Mouse (Mus musculus) cerebellum, postnatal 14 days (tissue): Measurements from ENCODE around the gene Cxcl10.
"Not testable (repeated sequence)": the region's sequence is repeated elsewhere in the genome, so short reads cannot be mapped to it uniquely, and the experiment has no call there.

Experiments used
- DNase-seq, 2 experiments: peaks; one replicate each; pipeline ENCODE4 v3.0.0; 2021; ENCODE audit warnings: mixed read lengths in 2 of 2

The Cxcl10 gene

GRCm38 (mm10) chr5:92368392-92368791 is 19.7 kb upstream of the Cxcl10 start:
- peak; percentile 47 to 61 for DNase-seq

GRCm38 (mm10) chr5:92366565-92366964 is 17.9 kb upstream of the Cxcl10 start:
- peak in 1 of 2 experiments; percentile 8 for DNase-seq

- DNase-seq: peak; percentile 47
Measured at GRCm38 (mm10) chr5:92365146-92365705, 16.5 kb upstream of the Cxcl10 start.

GRCm38 (mm10) chr5:92364011-92364410 is 15.3 kb upstream of the Cxcl10 start:
- no peak for DNase-seq

GRCm38 (mm10) chr5:92363179-92363578 is 14.5 kb upstream of the Cxcl10 start:
- peak in 1 of 2 experiments; percentile 10 for DNase-seq

DNA sequence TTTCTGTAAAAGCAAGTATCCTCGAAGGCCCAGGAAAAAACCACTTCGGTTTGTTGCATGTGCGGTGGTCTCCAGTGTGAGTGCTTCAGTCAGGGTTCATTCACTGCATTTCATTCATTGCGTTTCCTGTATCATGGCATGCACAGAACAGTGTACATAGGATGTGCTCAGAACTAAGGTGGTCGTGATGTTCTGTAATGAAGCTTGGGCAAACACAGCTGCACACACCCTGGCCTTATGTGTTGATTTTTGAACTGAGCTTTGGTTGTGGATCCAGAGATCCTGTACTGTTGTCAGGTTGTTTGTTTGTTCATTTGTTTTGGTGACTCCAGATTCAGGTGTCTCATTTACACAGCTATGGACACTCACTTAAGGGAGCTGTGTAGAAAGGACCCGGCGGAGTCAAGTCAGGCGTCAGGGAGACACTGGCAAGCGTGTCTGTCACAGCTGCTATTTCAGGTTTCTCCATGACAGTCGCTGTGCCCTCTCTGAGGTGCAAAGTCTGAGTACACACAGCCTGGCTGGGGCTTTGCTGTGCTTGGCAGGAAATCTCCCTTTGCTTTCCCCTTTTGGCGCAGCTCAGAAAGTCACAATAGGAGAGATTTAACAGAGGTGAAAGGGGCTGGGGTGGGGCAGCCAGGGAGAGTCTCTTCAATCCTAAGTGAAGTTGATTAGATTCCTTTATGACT is 10.2 kb upstream of the Cxcl10 start:
- peak in 1 of 2 experiments; percentile 31 for DNase-seq

DNA sequence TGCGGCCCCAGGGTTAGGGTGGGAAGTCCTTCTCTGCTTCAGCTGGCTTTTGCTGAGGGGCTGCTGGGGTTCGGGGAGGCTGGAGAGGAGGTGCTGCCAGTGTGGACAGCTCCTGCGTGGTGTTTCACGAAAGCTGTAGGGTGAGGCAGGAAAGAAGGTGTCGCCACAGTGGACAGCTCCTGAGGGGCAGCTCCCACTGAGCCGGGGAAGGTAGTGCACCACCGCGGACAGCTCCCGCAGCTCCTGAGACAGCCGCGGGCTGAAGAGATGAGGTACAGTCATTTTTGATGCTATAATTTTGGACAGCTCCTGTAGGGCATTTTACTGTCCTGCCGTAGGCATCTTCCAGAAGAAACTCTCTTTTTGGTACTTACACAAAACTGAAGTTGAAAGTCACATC is 9.3 kb upstream of the Cxcl10 start:
- DNase-seq: no peak

GRCm38 (mm10) chr5:92353517-92353916 is 4.8 kb upstream of the Cxcl10 start:
- no peak for DNase-seq

- not testable (repeated sequence) for DNase-seq
Measured at GRCm38 (mm10) chr5:92352716-92353115, 4.0 kb upstream of the Cxcl10 start.

DNA sequence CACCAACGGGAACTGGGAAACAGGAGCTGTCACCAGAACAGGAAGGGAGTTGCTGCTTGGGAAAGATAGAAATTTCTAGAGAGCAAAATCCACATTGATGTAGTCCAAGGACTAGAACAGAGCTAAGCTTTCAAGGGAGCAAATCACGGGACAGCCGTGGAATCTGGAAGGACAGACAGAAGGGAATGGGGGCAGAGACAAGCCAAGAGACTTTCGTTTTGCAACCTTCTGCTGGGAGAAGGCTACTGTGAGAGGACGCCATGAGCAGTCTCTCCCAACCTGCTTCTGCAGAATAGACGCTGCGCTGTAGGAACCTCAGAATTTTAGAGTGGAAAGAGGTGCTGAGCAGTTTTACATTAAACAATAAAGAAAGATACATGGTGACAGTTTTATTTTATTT is 1.0 kb upstream of the Cxcl10 start:
- no peak for DNase-seq

DNA sequence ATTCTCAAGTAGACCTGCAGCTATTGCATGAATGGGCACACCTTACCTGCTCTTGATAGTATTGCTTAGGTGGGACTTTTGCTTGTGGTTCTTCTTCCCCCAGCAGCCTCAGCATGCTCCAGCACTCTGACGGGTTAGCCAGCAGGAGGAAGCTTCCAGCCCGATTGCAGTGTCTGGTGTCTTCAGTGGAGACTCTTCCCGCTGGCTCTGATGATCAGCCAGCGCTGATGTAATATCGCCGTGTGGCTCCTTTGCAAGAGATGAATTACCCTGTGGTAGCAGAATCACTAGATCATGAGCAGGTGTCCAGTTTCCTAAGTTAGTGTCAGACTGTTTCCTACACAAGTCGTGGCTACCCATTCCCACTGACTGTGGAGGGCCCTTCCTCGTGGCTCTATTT is 3.7 kb downstream of the Cxcl10 start:
- DNase-seq: no peak

GRCm38 (mm10) chr5:92340606-92341005 is 8.1 kb downstream of the Cxcl10 start:
- DNase-seq: no peak

GRCm38 (mm10) chr5:92336743-92337142 is 11.9 kb downstream of the Cxcl10 start:
- DNase-seq: no peak

DNA sequence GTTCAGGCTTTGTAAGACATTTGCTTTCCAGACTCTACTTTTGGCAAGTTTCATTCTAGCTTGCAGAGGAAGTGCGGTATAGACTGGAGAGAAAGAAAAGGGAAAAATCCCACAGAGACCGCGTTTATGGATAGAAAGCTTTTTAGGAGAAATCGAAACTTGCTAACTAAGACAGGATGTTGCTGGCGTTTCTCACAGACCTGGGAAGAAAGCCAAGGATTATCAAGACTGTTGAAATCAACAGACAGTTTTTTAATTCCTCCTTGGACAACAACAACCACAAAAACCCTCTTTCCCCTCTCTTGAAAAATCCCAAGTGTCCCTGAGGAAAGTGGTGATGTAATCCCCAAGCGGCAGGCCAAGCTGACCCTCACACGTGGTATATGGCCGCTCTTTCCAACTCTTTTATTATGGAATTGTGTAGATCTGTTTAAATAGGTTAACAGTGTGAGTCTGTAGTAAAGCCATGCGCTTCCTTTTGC is 16.3 kb downstream of the Cxcl10 start:
- DNase-seq: no peak

DNA sequence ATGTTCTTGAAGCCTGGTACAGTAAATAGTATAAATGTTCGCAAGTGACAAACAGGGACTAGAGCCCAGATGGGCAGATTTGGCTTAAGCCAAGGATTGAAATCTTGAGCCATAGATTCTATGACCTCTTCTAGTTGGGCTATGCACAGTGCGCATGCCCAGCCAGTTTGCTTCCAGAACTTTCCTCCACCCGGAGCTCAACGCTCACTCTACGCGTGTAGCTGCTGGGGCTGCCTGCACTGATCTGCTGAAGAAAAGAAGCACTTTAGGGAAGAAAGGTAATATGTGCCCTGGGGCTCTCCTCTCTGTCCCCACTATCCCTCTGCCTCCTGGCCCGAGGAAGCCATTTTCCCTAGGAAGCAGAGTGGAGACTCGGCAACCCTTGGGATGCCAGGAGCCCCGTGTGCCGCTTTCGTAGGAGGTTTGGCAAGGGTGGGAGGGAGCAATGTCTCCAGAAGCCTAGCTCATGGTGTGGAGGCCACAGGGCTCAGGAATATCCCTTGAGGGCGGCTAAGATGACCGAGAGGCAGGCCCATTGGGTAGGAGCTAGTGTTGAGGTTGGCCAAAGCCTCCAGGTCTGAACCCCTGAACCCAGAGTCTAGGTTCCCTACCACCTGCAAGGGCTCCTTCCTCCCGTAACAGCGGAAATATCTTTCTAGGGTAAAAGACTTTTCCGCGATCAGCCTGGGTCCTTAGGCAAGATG is 16.9 kb downstream of the Cxcl10 start, which contains the start of gene Art3:
Gene Art3, plus strand, starts transcription at position 193 of the 704 bp plus-strand sequence.
- no peak for DNase-seq

- DNase-seq: no peak
Measured at GRCm38 (mm10) chr5:92331122-92331521, 17.6 kb downstream of the Cxcl10 start.

DNA sequence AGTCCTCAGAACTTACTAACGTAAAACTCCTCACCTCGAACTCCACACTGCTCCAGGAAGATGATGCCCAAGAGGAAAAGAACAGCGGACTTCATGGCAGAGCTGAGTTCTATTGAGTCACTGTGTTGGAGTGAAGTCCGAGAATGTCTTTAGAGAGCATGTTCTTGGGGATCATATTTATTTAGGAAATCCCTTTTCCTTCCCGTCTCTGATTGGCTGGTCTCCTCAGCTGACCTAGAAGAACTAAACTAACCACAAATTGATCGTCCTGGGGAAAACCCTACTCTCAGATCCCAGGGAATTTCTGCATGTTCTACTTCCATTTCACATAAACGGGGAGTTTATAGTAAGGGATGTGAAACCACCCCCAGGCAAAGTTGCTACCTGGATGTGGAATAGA is 20.8 kb downstream of the Cxcl10 start, which contains the start of gene Cxcl9:
Gene Cxcl9, minus strand, starts transcription at position 151 of the 400 bp plus-strand sequence.
- DNase-seq: no peak

DNA sequence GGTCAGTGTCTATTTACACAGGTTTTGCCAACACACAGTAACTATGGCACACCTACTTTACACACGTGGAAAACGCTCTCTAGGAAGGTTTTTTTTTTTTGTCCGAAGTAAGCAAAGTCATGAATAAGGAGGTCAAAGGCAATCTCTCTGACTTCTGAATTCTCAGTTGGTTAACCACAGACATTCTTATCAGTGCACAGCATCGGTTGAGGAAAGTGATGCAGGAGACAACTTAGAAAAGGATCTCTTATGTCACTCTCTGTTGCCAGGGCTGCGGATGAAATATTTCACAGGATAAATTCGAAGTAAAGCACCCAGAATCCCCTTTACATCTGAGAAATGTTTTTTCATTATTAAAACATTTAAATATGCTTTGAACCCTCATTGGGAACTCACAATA is 21.3 kb downstream of the Cxcl10 start:
- no peak for DNase-seq

DNA sequence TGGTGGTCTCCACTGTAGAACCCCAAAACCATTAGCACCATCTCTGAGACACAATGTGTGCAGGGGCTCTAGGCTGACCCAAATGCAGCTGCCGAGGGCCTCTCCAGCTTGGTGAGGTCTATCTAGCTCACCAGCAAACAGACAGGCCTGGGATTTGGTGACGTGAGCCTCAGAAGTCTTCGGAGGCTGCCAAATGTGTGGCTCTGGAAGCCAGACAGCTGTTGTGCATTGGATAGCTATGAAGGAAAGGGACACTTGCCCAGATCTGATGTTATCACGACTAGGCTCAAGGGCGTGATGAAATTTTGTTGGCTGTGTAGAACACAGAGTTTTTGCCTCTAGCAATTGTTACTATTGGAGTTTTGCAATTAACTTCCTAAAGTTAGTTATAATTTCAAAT is 25.4 kb downstream of the Cxcl10 start:
- DNase-seq: no peak

- no peak for DNase-seq
Measured at GRCm38 (mm10) chr5:92322612-92323011, 26.1 kb downstream of the Cxcl10 start.

DNA sequence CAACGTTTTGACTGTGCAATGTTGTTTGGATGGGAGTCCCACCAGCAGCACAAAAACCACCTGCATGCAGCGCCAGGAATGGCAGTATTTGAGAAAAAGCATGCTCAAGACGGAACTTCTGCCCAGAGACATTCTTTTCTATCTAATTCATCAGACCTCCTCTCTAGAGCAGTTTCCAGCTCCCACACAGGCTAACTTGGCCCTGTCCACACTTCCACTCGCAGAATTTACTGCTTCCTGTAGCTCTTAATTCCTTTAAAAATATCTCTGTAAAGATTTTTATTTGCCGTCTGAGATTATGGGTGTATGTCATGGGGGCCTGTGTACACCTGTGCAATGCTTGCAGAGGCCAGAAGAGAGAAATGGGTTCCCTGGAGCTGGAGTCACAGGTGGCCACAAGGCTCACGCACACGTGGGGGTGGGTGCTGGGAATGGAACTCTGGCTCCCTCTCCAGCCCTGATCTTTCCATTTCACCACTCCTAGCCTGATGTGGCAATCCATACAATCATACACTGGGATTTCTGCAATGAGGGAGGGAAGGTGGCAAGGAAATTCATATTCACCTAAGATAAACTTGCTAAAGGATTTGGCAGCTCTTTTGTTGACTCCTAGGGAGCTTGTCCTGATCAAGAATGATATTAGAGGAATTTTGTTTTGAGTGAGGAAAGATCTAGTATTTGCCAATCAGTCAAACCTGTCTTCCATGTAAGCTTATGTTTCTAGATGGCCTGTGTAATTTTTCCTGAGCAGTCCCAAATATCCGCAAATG is 26.9 kb downstream of the Cxcl10 start:
- DNase-seq: no peak

DNA sequence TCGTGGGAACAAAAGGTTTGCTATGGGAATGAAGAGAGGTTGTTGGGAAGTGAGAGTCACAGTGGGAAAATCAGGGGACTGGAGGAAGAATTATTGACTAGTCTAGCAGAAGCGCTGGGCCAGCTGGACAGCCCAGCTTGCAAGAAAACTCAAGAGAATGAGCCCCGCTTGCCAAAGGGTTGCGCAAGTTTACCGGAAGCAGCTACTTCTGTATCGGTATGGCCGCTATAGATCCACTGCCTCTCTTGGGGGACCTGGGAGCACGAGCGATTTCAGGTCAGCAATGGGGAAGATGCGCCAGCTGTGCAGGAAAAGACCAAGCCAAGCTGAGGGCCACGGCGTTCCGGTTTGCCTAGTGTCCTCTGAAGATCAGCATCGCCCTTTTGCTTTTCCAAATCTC is 30.1 kb downstream of the Cxcl10 start:
- no peak for DNase-seq

DNA sequence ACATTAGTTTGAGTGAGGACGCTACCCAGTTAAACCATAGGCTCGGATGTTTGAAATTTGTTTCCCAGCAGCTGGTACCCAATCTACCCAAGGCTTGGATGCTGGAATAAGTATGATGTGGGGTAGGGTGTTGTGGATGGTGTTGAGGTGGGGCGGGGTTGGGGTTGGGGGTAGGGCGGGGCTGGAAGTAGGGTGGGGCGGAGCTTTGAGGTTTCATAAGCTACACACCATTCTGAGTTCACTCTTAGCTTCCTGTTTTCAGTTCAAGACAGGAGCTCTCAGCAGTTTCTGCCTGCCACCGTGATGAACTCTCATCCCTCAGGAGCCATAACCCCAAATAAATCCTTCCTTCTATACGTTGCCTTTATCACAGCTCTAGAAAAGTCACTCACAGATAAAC is 30.6 kb downstream of the Cxcl10 start:
- DNase-seq: no peak
